Mouse (Mus musculus) lung, postnatal 0 days (tissue): ENCODE measurements around the gene Nuak1. TPM values are rescaled to one million over a fixed set of nuclear protein-coding genes. Genes with fewer than 3 reads are reported as not detected.
A peak's percentile ranks its signal among the peaks of the same experiment; 100 is the strongest.

ENCODE experiments used
- ATAC-seq: fragments of 200-750 bp; cut with Nextera tagmentation; 2 replicates; pipeline ENCODE4 v1.8.0; 2017; ENCODE audit warnings: moderate library complexity
- DNase-seq: peaks from one replicate; pipeline ENCODE4 v3.0.0-alpha.2; 2016; ENCODE audit warnings: low spot score
- H3K27ac ChIP-seq: fragments of 300-500 bp; sonication (generic); 2 replicates; pipeline ENCODE4 v1.5.1; 2014; ENCODE audit warnings: antibody characterized with exemption, mild to moderate bottlenecking, low read length, mixed read lengths
- H3K27me3 ChIP-seq: fragments of 300-500 bp; sonication (generic); replicated peaks from 2 replicates; pipeline ENCODE4 v1.6.1; 2014; ENCODE audit warnings: low read length, mixed read lengths; ENCODE audit not compliant: insufficient read depth
- H3K36me3 ChIP-seq: fragments of 300-500 bp; sonication (generic); 2 replicates; pipeline ENCODE4 v1.6.1; 2014; ENCODE audit warnings: low read length, mixed read lengths; ENCODE audit not compliant: insufficient read depth
- H3K4me1 ChIP-seq: fragments of 300-500 bp; sonication (generic); 2 replicates; pipeline ENCODE4 v1.6.1; 2014; ENCODE audit warnings: antibody characterized with exemption, low read depth, low read length, mixed read lengths; ENCODE audit not compliant: insufficient read depth
- H3K4me2 ChIP-seq: fragments of 300-500 bp; sonication (generic); replicated peaks from 2 replicates; pipeline ENCODE4 v1.6.1; 2014; ENCODE audit warnings: low read depth, mild to moderate bottlenecking, low read length, moderate library complexity, mixed read lengths
- H3K4me3 ChIP-seq: fragments of 300-500 bp; sonication (generic); 2 replicates; pipeline ENCODE4 v1.5.1; 2014; ENCODE audit warnings: low read depth, low read length
- H3K9ac ChIP-seq: fragments of 300-500 bp; sonication (generic); replicated peaks from 2 replicates; pipeline ENCODE4 v1.6.1; 2014; ENCODE audit warnings: low read depth, mild to moderate bottlenecking
- H3K9me3 ChIP-seq: fragments of 300-500 bp; sonication (generic); 2 replicates; pipeline ENCODE4 v1.6.1; 2016; ENCODE audit warnings: low read length, mixed read lengths
- CTCF ChIP-seq: IDR thresholded peaks from 2 replicates; pipeline ENCODE4 v1.5.1; 2016; ENCODE audit warnings: antibody characterized with exemption, mild to moderate bottlenecking
- EP300 ChIP-seq: IDR thresholded peaks from 2 replicates; pipeline ENCODE4 v1.6.1; 2016; ENCODE audit warnings: antibody characterized with exemption, mild to moderate bottlenecking, control low read depth
- WGBS: fragments of 180-500 bp; shearing (Covaris S2); extraction: QIAGEN DNeasy Blood & Tissue Kit; methylation state at CpG from one replicate; pipeline ENCODE4 v1.1.7; 2014; 5-methylcytosine and 5-hydroxymethylcytosine counted together
- polyA plus RNA-seq: library from polyadenylated mRNA; unstranded; fragments of >200 nt; fragmentation: Nextera tagmentation; extraction: Ambion mirVana; gene quantifications from 2 replicates; pipeline ENCODE4 v1.2.1, GENCODE M21; 2015

Nuak1 gene
- polyA plus RNA-seq, 1 experiment from 2014 or later = 2.2 TPM

- WGBS = 1% methylated on average over 24 of the region's 32 CpGs
- peak; percentile 18 for ATAC-seq
- no peaks in the 10 kb centered on the region for H3K36me3 ChIP-seq
- peak overlapping the region; percentile 71 for H3K4me3 ChIP-seq
- peaks cover 17% of the 10 kb centered on the region; the same call in 1 of the 2 replicates for H3K4me1 ChIP-seq
- H3K27ac ChIP-seq = peak overlapping the region; percentile 98
- no peak for TF ChIP-seq EP300
- TF ChIP-seq CTCF = no peak
- peak overlapping the region; percentile 94 for H3K4me2 ChIP-seq
- H3K9me3 ChIP-seq = no peaks in the 10 kb centered on the region
- peak overlapping the region; percentile 92 for H3K9ac ChIP-seq
- H3K27me3 ChIP-seq = no peaks in the 10 kb centered on the region
- no peak for DNase-seq
These were observed 236 bp downstream of the Nuak1 start for GRCm38 (mm10) chr10:84440181-84440540.

GRCm38 (mm10) chr10:84439228-84439596 is 1.2 kb downstream of the Nuak1 start:
- Histone ChIP-seq H3K27me3 (no peaks in the 10 kb centered on the region), H3K9me3 (no peaks in the 10 kb centered on the region), H3K27ac (peak overlapping the region; percentile 38), H3K9ac (peak overlapping the region; percentile 92; the same call in 1 of the 2 replicates), H3K36me3 (no peaks in the 10 kb centered on the region), H3K4me1 (peaks cover 17% of the 10 kb centered on the region; the same call in 1 of the 2 replicates), H3K4me3 (peak overlapping the region; percentile 71), H3K4me2 (peak overlapping the region; percentile 94)
- TF ChIP-seq CTCF (no peak), EP300 (no peak)
- DNase-seq (no peak), ATAC-seq (no peak)
- 12% methylated on average over 7 of the region's 7 CpGs for WGBS

DNA sequence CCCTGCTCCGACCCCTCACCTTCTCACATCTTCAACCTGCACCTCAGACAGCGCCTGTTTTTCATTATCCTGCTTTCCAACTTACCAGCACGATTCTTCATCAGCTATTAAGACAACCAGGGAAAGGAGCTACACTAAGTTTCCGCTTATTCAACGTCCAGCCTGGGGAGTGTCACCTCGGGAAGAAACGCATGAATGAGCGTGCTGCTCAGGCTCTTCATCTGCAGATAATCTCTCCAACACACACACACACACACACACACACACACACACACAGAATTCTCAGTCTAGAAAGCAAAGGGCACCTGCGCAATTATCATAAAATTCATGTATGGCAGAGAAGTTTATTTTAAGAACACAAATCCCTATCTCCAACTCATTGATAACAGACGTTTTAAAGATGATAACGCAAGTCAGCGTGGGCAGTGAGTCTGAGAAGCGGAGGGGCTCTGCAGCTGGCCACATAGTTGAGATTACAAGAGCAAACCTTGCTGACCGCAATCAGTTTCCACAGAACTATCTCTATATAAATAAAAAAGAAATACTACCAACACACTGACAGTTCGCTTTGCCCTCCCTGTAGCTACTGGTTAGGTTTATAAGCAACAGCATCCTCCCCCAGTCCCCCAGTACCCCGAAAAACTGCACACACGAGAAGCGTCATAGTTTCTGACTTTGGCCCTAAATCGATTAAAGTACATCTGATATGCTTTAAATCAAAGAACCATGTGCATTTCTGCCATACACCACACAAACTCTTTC is 1.8 kb downstream of the Nuak1 start:
- Histone ChIP-seq H3K4me3 (peak overlapping the region; percentile 71), H3K9me3 (no peaks in the 10 kb centered on the region), H3K4me2 (peak overlapping the region; percentile 94), H3K36me3 (no peaks in the 10 kb centered on the region), H3K4me1 (peaks cover 17% of the 10 kb centered on the region; the same call in 1 of the 2 replicates), H3K9ac (peak overlapping the region; percentile 92; the same call in 1 of the 2 replicates), H3K27me3 (no peaks in the 10 kb centered on the region), H3K27ac (peak overlapping the region; percentile 38)
- ATAC-seq (no peak), DNase-seq (no peak)
- WGBS = 21% methylated on average over 19 of the region's 19 CpGs
- TF ChIP-seq CTCF (no peak), EP300 (no peak)

DNA sequence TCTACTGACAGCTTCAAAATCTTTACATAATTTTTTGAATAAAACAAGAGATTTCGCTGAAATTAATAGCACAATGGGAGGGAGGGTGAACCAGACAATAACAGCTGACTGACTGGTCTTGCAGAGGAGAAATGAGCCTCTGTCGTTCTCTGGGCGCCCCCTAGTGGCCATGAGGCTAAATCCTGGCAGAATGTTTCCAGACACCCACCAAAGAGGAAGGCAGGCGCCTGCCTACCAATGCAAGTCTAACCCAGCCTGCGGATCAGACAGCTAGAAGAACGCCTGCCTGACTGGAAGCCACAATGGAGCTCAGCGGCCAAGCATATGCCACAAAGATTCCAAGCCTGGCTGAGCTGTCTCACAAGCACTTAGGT is 2.4 kb downstream of the Nuak1 start:
- Histone ChIP-seq H3K4me2 (peak overlapping the region; percentile 94), H3K4me1 (peaks cover 17% of the 10 kb centered on the region; the same call in 1 of the 2 replicates), H3K4me3 (peak overlapping the region; percentile 71), H3K9me3 (no peaks in the 10 kb centered on the region), H3K36me3 (no peaks in the 10 kb centered on the region), H3K9ac (0 out of 2 replicates have a peak overlapping the region, but pooled peaks have one; percentile 16), H3K27me3 (no peaks in the 10 kb centered on the region), H3K27ac (no peak overlapping the region)
- DNase-seq (peak; percentile 96), ATAC-seq (peak; percentile 20)
- WGBS = 4% methylated on average over 7 of the region's 7 CpGs
- TF ChIP-seq EP300 (no peak), CTCF (peak; percentile 97)

DNA sequence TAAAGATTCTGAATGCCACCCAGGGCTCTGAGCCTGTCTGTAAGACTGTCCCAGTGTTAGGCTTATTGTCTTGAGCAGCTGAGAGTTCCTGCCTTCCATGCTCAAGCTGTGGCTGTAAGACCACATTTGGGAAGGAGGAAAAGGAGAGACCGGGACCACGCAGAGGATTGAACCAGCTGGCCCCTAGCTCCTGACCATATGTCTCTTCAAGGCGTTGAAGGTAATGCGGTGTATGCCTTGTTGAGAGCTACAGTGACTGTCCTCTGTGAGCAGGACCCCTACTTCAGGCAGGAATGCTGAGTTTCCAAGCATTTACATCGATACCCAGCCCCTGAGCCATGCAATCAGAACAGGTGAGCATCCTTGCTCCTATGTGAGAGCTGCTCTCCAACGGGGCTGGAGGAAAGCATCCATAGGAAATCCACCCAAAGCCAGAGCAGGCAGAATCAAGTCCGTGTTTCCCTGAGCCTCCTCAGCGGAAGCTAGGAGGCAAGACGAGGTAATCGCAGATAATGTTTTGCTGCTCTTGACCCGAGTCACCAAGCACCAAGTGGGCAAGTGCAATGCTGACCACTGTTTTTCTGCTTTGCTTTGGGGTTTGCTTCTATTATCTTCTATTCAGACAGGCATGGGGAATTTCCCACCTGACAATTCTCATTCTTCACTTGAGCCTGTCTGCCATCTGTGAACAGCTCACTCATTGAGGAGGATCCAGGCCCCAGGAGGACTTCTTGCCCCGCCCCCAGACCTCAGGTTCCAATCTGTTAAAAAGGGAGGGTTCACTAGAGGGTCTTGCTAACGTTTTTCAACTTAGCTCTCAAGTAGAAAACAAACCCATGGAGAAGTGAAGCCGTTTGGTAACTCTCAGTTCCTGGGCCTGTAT is 3.0 kb downstream of the Nuak1 start:
- Histone ChIP-seq H3K36me3 (no peaks in the 10 kb centered on the region), H3K4me2 (peak overlapping the region; percentile 39), H3K27ac (no peak overlapping the region), H3K27me3 (no peaks in the 10 kb centered on the region), H3K4me3 (0 out of 2 replicates have a peak overlapping the region, but pooled peaks have one; percentile 20), H3K9ac (no peak overlapping the region), H3K9me3 (no peaks in the 10 kb centered on the region), H3K4me1 (peaks cover 17% of the 10 kb centered on the region; the same call in 1 of the 2 replicates)
- 41% methylated on average over 14 of the region's 14 CpGs for WGBS
- no peak for ATAC-seq
- no peak for TF ChIP-seq CTCF
- no peak for TF ChIP-seq EP300
- no peak for DNase-seq

GRCm38 (mm10) chr10:84435930-84436329 is 4.5 kb downstream of the Nuak1 start:
- no peak overlapping the region for H3K9ac ChIP-seq
- no peak for ATAC-seq
- H3K4me1 ChIP-seq = peaks cover 6% of the 10 kb centered on the region; the same call in 1 of the 2 replicates

More at GRCm38 (mm10) chr10:84435930-84436329, 4.5 kb downstream of the Nuak1 start:
- H3K27ac ChIP-seq = no peak overlapping the region
- no peaks in the 10 kb centered on the region for H3K36me3 ChIP-seq
- H3K9me3 ChIP-seq = no peaks in the 10 kb centered on the region
- TF ChIP-seq EP300 = no peak
- TF ChIP-seq CTCF = no peak
- no peaks in the 10 kb centered on the region for H3K27me3 ChIP-seq
- 64% methylated on average over 11 of the region's 11 CpGs for WGBS
- no peak for DNase-seq
- no peak overlapping the region for H3K4me2 ChIP-seq
- H3K4me3 ChIP-seq = no peak overlapping the region
